Mouse (Mus musculus) MEL (cell line): ENCODE results near the gene Cd24a. TPM values are rescaled to one million over a fixed set of nuclear protein-coding genes. Genes with fewer than 3 reads are reported as not detected.

Experiments
- DNase-seq: peaks from one replicate; pipeline ENCODE4 v3.0.0; 2011; ENCODE audit warnings: low read depth, low spot score
- H3K27ac ChIP-seq: 2 replicates; pipeline ENCODE4 v1.5.1; 2012; ENCODE audit warnings: low read depth, mild to moderate bottlenecking, control low read depth, low read length, moderate library complexity; ENCODE audit not compliant: control insufficient read depth
- H3K27me3 ChIP-seq, 2 experiments: fragments of 150-350 bp in 1 of 2; sonication (generic) in 1 of 2; 2 replicates each; pipeline ENCODE4 v1.6.1; 2012; ENCODE audit warnings: low read length in 2 of 2, mild to moderate bottlenecking in 2 of 2, improper control_type of control experiment in 1 of 2, moderate library complexity in 1 of 2; ENCODE audit not compliant: insufficient read depth in 2 of 2, control insufficient read depth in 1 of 2
- H3K36me3 ChIP-seq, 2 experiments: 2 replicates each; pipeline ENCODE4 v1.6.1; 2012 to 2014; ENCODE audit warnings: low read length in 2 of 2, improper control_type of control experiment in 1 of 2, inconsistent platforms in 1 of 2, mild to moderate bottlenecking in 1 of 2; ENCODE audit not compliant: insufficient read depth in 2 of 2, control insufficient read depth in 1 of 2
- H3K4me1 ChIP-seq, 2 experiments: fragments of 150-350 bp in 1 of 2; sonication (generic) in 1 of 2; 2 replicates each; pipeline ENCODE4 v1.6.1; 2012; ENCODE audit warnings: low read length in 2 of 2, improper control_type of control experiment in 1 of 2, mild to moderate bottlenecking in 1 of 2; ENCODE audit not compliant: insufficient read depth in 2 of 2, control insufficient read depth in 1 of 2
- H3K4me3 ChIP-seq, 2 experiments: fragments of 150-350 bp in 1 of 2; sonication (generic) in 1 of 2; 2 replicates each; pipeline ENCODE4 v1.5.1; 2012; ENCODE audit warnings: low read depth in 2 of 2, low read length in 2 of 2, mild to moderate bottlenecking in 2 of 2, moderate library complexity in 2 of 2, control low read depth in 1 of 2, improper control_type of control experiment in 1 of 2; ENCODE audit not compliant: control insufficient read depth in 1 of 2, insufficient read depth in 1 of 2
- H3K79me2 ChIP-seq: 2 replicates; pipeline ENCODE4 v1.6.1; 2012; ENCODE audit warnings: mild to moderate bottlenecking, low read length, moderate library complexity; ENCODE audit not compliant: control insufficient read depth, poor library complexity, insufficient read depth
- H3K9ac ChIP-seq: 2 replicates; pipeline ENCODE4 v1.6.1; 2012; ENCODE audit warnings: low read depth, mild to moderate bottlenecking, control low read depth, low read length, moderate library complexity; ENCODE audit not compliant: control insufficient read depth, poor library complexity, severe bottlenecking
- H3K9me3 ChIP-seq: fragments of 150-350 bp; sonication (generic); replicated peaks from 2 replicates; pipeline ENCODE4 v1.6.1; 2012; ENCODE audit warnings: mild to moderate bottlenecking, low read length, improper control_type of control experiment, moderate library complexity; ENCODE audit not compliant: insufficient read depth
- CHD1 ChIP-seq: IDR thresholded peaks from 2 replicates; pipeline ENCODE4 v1.6.1; 2012; ENCODE audit warnings: low read depth, mild to moderate bottlenecking, inconsistent platforms, low read length, improper control_type of control experiment
- CHD2 ChIP-seq: IDR thresholded peaks from 2 replicates; pipeline ENCODE4 v1.6.1; 2011; ENCODE audit warnings: low read length, improper control_type of control experiment
- ELF1 ChIP-seq: IDR thresholded peaks from 2 replicates; pipeline ENCODE4 v1.6.1; 2014; ENCODE audit warnings: low read depth, mild to moderate bottlenecking, inconsistent platforms, low read length, improper control_type of control experiment, moderate library complexity
- ETS1 ChIP-seq: IDR thresholded peaks from 2 replicates; pipeline ENCODE4 v1.6.1; 2012; ENCODE audit warnings: low read depth, mild to moderate bottlenecking, inconsistent platforms, low read length, improper control_type of control experiment, moderate library complexity
- HCFC1 ChIP-seq: IDR thresholded peaks from 2 replicates; pipeline ENCODE4 v1.6.1; 2012; ENCODE audit warnings: low read depth, mild to moderate bottlenecking, inconsistent platforms, low read length, improper control_type of control experiment, moderate library complexity
- MEF2A ChIP-seq: IDR thresholded peaks from 2 replicates; pipeline ENCODE4 v1.6.1; 2014; ENCODE audit warnings: low read depth, mild to moderate bottlenecking, inconsistent platforms, low read length, improper control_type of control experiment; ENCODE audit not compliant: poor library complexity, insufficient replicate concordance, severe bottlenecking; ENCODE audit errors: extremely low read depth
- MXI1 ChIP-seq: IDR thresholded peaks from 2 replicates; pipeline ENCODE4 v1.6.1; 2011; ENCODE audit warnings: mild to moderate bottlenecking, low read depth, low read length, improper control_type of control experiment
- NELFE ChIP-seq: IDR thresholded peaks from 2 replicates; pipeline ENCODE4 v1.6.1; 2011; ENCODE audit warnings: low read depth, low read length, improper control_type of control experiment
- RCOR1 ChIP-seq: IDR thresholded peaks from 2 replicates; pipeline ENCODE4 v1.6.1; 2012; ENCODE audit warnings: low read depth, mild to moderate bottlenecking, inconsistent platforms, low read length, improper control_type of control experiment
- TAL1 ChIP-seq: IDR thresholded peaks from 2 replicates; pipeline ENCODE4 v1.6.1; 2012; ENCODE audit warnings: mild to moderate bottlenecking, inconsistent platforms, low read length, moderate library complexity, mixed read lengths
- UBTF ChIP-seq: IDR thresholded peaks from 2 replicates; pipeline ENCODE4 v1.6.1; 2012; ENCODE audit warnings: low read depth, mild to moderate bottlenecking, inconsistent platforms, low read length, improper control_type of control experiment, moderate library complexity, borderline replicate concordance; ENCODE audit not compliant: insufficient read depth
- USF1 ChIP-seq: IDR thresholded peaks from 2 replicates; pipeline ENCODE4 v1.6.1; 2014; ENCODE audit warnings: low read depth, mild to moderate bottlenecking, inconsistent platforms, low read length, improper control_type of control experiment, moderate library complexity
- ZKSCAN1 ChIP-seq: IDR thresholded peaks from 2 replicates; pipeline ENCODE4 v1.6.1; 2012; ENCODE audit warnings: low read depth, mild to moderate bottlenecking, inconsistent platforms, low read length, improper control_type of control experiment, moderate library complexity
- ZMIZ1 ChIP-seq: IDR thresholded peaks from 2 replicates; pipeline ENCODE4 v1.6.1; 2012; ENCODE audit warnings: low read depth, mild to moderate bottlenecking, inconsistent platforms, low read length, improper control_type of control experiment, moderate library complexity
- ZNF384 ChIP-seq: IDR thresholded peaks from 2 replicates; pipeline ENCODE4 v1.6.1; 2012; ENCODE audit warnings: low read depth, mild to moderate bottlenecking, inconsistent platforms, low read length, improper control_type of control experiment
- polyA plus RNA-seq, 2 experiments: library from polyadenylated mRNA; stranded (reverse) in 1 of 2; unstranded in 1 of 2; fragments of >175 nt in 1 of 2; fragments of >200 nt in 1 of 2; gene quantifications; 2 replicates each; pipeline versions ENCODE4 v1.2.1 to v1.2.4; 2012; ENCODE audit warnings: low replicate concordance in 2 of 2, low read depth in 1 of 2; ENCODE audit not compliant: insufficient read length in 2 of 2, insufficient read depth in 1 of 2, missing spikeins in 1 of 2
- total RNA-seq: library from RNA; depleted of rRNA; stranded (reverse); fragments of 300-350 nt; gene quantifications from 2 replicates; pipeline ENCODE4 v1.2.3, GENCODE M21; 2012

The Cd24a gene
- total and polyA plus RNA-seq, 3 experiments, result 96.6 to 181 TPM; not detected in 1

DNA sequence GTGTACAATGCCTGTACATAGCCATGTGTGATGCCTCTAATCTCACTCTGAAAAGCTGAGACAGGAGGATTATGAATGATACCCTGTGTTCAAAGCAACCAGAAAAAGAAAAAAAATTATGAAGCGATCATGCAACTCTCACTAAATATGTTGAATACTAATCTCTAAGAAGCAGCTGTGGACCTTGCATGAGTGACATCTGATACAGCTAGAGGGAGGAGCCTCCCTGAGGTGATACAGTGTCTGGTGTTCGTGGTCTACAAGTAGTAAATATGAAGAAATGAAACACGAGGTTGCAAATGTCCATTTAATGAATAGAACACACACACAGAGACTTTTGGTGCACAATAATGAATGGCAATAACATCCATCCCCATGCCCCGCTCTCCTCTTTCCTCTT lies 52.5 kb downstream of the Cd24a start (continued):
- peak; percentile 85 for TF ChIP-seq ETS1
- peak; percentile 91 for TF ChIP-seq TAL1
- TF ChIP-seq CHD2, result no peak
- no peak for TF ChIP-seq RCOR1
- TF ChIP-seq MXI1, result peak; percentile 73
- 0 out of 2 replicates have a peak, but pooled peaks have one; percentile 7 for TF ChIP-seq ELF1
- TF ChIP-seq UBTF, result no peak
- no peak for TF ChIP-seq USF1
- TF ChIP-seq NELFE, result no peak
- no peak for TF ChIP-seq ZMIZ1
- peak; percentile 86 for TF ChIP-seq ZNF384

DNA sequence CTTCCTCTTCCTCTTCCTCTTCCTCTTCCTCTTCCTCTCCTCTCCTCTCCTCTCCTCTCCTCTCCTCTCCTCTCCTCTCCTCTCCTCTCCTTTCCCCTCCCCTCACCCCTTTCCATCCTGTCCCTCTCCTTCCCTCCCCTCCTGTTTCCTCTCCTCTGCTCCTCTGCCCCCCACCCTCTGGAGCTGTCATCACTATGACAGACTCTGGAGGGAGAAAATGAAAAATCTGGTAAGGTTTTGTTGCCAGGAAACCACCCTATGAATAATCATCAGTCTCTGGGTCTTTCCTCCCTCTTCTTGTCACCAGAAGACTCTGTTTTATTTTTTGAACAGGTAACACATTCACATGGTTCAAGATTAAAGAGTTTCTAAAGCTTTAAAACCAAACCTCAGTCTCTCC lies 53.0 kb downstream of the Cd24a start:
- no peaks in the 10 kb centered on the region for H3K9me3 ChIP-seq
- TF ChIP-seq ELF1, result 0 out of 2 replicates have a peak, but pooled peaks have one; percentile 2
- no peak for TF ChIP-seq MEF2A
- H3K9ac ChIP-seq, result no peak overlapping the region
- H3K4me3 ChIP-seq, result no peak overlapping the region
- H3K4me1 ChIP-seq, result peaks cover 5 to 22% of the 10 kb centered on the region in 2 experiments; a peak in 3 of 4 replicates
- H3K27me3 ChIP-seq, result no peaks in the 10 kb centered on the region
- peaks cover 0 to 15% of the 10 kb centered on the region in 2 experiments; a peak in 2 of 4 replicates for H3K36me3 ChIP-seq
- H3K79me2 ChIP-seq, result no peaks in the 10 kb centered on the region
- DNase-seq, result no peak
- no peak overlapping the region for H3K27ac ChIP-seq

DNA sequence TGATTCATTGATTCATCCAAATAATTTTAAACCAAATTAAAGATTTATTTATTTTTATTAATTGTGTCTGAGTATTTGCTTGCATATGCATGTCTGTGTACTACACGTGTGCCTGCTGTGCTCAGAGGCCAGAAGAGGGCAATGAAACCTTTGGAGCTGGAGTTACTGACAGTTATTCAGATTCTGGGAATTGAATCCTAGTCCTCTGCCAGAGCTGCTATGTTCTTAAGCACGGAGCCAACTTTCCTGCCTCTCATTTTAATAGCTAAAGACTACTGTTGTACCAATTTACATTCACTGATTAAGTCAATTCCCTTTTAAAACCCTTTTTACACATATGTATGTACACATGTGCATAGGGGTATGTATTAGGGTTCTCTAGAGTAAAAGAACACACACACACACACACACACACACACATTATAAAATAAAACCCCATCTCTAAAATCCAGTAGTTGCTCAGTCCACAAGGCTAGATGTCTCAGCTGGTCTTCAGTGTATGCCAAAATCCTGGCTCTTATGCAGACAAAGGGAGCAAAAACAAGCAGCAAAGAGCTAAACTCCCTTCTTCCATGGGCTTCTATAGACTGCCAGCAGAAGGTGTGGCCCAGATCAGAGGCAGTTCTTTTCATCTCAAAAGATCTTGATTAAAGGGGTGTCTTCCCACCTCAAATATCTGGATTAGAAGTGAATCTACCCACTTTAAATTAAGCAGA lies 53.7 kb downstream of the Cd24a start:
- H3K79me2 ChIP-seq, result no peaks in the 10 kb centered on the region
- H3K27ac ChIP-seq, result no peak overlapping the region
- H3K4me1 ChIP-seq, result peaks cover 5 to 22% of the 10 kb centered on the region in 2 experiments; a peak in 3 of 4 replicates
- H3K27me3 ChIP-seq, result no peaks in the 10 kb centered on the region
- no peak for TF ChIP-seq ZKSCAN1
- no peak for TF ChIP-seq ELF1
- no peak for TF ChIP-seq CHD1
- no peak for TF ChIP-seq HCFC1
- H3K9me3 ChIP-seq, result no peaks in the 10 kb centered on the region
- H3K4me3 ChIP-seq, result no peak overlapping the region
- no peak for DNase-seq
- no peak overlapping the region for H3K9ac ChIP-seq
- H3K36me3 ChIP-seq, result peaks cover 0 to 15% of the 10 kb centered on the region in 2 experiments; a peak in 2 of 4 replicates
